Mouse (Mus musculus) olfactory bulb, adult 2 months (tissue): ENCODE results near the gene Lama5. TPM values are rescaled to one million over a fixed set of nuclear protein-coding genes. Genes with fewer than 3 reads are reported as not detected.

Experiments
- H3K27ac ChIP-seq: fragments of 200-500 bp; 2 replicates; pipeline ENCODE4 v1.5.1; 2012; ENCODE audit warnings: low read depth, low read length; ENCODE audit not compliant: insufficient read depth
- H3K4me1 ChIP-seq: fragments of 200-500 bp; 2 replicates; pipeline ENCODE4 v1.6.1; 2012; ENCODE audit warnings: low read length; ENCODE audit not compliant: control insufficient read depth, insufficient read depth
- H3K4me3 ChIP-seq: fragments of 200-500 bp; 2 replicates; pipeline ENCODE4 v1.5.1; 2012; ENCODE audit warnings: mild to moderate bottlenecking, low read depth, low read length, moderate library complexity; ENCODE audit not compliant: insufficient read depth
- CTCF ChIP-seq: fragments of 200-500 bp; IDR thresholded peaks from 2 replicates; pipeline ENCODE4 v1.5.1; 2012; ENCODE audit warnings: low read depth, mild to moderate bottlenecking, low read length, moderate library complexity; ENCODE audit not compliant: insufficient read depth
- POLR2A ChIP-seq: fragments of 200-500 bp; IDR thresholded peaks from 2 replicates; pipeline ENCODE4 v1.6.1; 2012; ENCODE audit warnings: mild to moderate bottlenecking, low read depth, low read length, moderate library complexity; ENCODE audit not compliant: insufficient read depth
- WGBS: fragments of 180-500 bp; shearing (Covaris S2); methylation state at CpG from one replicate; pipeline ENCODE4 v1.1.7; 2018; 5-methylcytosine and 5-hydroxymethylcytosine counted together
- polyA plus RNA-seq: library from polyadenylated mRNA; stranded (reverse); fragments of >200 nt; gene quantifications from 2 replicates; pipeline ENCODE4 v1.2.4, GENCODE M21; 2012; ENCODE audit warnings: low replicate concordance; ENCODE audit not compliant: missing spikeins, insufficient read depth, insufficient read length

The Lama5 gene
- polyA plus RNA-seq, 1 experiment = not detected

DNA sequence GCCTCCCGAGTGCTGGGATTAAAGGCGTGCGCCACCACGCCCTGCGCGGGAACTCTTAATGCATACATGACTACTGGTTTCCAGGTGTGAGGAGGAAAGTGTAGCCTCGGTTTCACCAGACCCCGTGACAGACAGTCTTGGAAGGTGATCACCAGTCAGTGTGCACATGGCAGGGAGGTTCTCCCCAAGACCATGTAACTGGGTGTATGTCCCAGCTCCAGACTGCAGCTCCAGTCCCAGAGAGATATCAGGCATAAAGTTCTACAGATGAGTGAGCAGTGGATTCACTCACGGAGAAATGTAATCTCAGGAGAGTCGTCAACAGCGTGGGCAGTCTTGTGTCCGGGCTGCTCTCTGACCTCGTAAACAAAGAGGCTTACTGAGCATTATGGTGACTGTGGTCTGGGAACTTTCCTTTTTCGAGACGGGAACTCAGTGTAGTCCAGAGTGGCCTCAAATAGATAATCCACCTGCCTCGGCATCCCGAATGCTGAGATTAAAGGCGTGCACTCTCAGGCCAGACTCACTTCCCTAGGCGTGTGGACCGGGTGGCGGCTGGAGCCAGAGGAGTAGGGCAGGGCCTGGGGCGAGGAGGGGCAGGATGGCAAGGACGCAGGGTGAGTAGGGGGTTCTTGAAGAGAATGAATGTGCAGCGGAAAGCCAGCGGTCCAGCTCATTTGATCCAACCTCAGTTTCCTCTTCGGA is 30.8 kb upstream of the Lama5 start:
- Histone ChIP-seq H3K27ac (peak overlapping the region; percentile 40), H3K4me3 (peak overlapping the region; percentile 69), H3K4me1 (peaks cover 6% of the 10 kb centered on the region; the same call in 1 of the 2 replicates)
- 25% methylated on average over 26 of the region's 26 CpGs for WGBS
- no peak for TF ChIP-seq POLR2A
- TF ChIP-seq CTCF = no peak

DNA sequence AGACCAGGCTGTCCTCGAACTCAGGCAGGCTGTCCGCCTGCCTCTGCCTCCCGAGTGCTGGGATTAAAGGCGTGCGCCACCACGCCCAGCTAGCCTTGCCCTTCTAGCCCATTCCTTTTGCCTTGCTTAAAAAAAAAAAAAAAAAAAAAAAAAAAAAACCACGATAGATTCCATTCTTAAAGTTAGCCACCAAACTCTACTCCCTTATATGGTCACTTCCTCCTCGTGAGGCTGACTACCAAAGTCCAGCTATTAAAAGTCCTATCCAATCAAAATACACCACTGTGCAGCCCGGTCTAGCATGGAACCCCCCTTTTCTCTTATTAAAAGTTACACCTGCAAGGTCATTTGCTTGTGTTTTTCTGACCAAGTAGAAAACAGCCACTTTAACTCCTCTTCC is 30.0 kb upstream of the Lama5 start:
- H3K4me3 ChIP-seq = no peak overlapping the region
- TF ChIP-seq CTCF (no peak), POLR2A (no peak)
- 85% methylated on average over 9 of the region's 9 CpGs for WGBS

DNA sequence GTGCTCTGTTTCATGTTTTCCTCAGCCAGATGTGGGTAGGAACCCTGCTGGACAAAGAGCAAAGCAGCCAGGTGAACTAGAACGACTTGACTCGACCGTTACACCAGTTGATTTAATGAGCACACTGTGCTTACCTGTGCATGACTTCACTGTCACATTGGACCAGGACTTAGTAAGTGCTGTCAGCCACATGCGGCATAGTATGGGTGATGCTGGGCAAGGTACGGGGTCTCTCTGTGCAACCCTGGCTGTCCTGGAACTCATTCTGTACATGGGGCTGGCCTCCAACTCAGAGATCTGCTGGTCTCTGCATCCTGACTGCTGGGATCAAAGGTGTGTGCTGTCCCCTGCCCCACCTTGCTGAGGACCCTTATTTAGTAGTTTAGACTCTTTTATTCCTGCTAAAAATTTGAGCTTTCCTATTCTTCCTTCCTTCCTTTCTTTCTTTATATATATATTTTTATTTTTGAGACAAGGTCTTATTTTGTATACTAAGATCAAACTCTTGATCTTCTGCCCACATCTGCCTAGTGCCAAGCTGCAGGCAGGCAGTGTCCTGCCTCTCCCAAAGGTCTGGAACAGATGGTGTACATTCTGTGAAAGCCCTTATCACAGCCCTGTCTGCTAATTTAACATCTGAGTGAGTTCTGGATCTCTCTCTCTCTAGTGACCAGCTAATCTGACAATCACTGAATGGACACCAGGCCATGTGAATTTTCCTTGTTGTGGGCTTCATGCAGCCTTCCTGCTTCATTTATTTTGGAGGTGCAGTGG is 29.0 kb upstream of the Lama5 start:
- no peak for TF ChIP-seq POLR2A
- TF ChIP-seq CTCF = no peak
- no peak overlapping the region for H3K27ac ChIP-seq
- 96% methylated on average over 5 of the region's 5 CpGs for WGBS

More for the DNA sequence above, 30.0 kb upstream of the Lama5 start:
- Histone ChIP-seq H3K27ac (no peak overlapping the region), H3K4me1 (peaks cover 10% of the 10 kb centered on the region)

DNA sequence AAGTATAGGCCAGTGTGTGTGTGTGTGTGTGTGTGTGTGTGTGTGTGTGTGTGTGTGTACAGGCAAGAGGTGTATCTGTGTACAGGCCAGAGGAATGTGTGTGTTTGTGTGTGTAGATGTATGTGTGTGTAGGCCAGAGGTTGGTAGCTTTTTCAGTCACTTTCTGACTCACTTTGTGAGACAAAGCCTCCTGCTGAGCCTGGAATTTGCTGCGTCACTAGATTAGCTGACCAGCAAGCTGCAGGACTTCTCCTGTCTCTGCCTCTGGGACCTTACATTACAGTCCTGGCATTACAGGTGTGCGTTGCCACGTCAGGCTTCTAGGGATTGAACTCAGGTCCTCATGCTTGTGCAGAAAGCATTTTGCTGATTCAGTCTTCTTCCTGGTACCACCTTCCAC is 26.2 kb upstream of the Lama5 start:
- WGBS = 39% methylated on average over 3 of the region's 3 CpGs
- H3K4me1 ChIP-seq = peaks cover 15% of the 10 kb centered on the region
- no peak overlapping the region for H3K27ac ChIP-seq
- TF ChIP-seq CTCF (no peak), POLR2A (no peak)
- H3K4me3 ChIP-seq = no peak overlapping the region

More for the DNA sequence above, 29.0 kb upstream of the Lama5 start:
- peaks cover 10% of the 10 kb centered on the region for H3K4me1 ChIP-seq
- H3K4me3 ChIP-seq = no peak overlapping the region

DNA sequence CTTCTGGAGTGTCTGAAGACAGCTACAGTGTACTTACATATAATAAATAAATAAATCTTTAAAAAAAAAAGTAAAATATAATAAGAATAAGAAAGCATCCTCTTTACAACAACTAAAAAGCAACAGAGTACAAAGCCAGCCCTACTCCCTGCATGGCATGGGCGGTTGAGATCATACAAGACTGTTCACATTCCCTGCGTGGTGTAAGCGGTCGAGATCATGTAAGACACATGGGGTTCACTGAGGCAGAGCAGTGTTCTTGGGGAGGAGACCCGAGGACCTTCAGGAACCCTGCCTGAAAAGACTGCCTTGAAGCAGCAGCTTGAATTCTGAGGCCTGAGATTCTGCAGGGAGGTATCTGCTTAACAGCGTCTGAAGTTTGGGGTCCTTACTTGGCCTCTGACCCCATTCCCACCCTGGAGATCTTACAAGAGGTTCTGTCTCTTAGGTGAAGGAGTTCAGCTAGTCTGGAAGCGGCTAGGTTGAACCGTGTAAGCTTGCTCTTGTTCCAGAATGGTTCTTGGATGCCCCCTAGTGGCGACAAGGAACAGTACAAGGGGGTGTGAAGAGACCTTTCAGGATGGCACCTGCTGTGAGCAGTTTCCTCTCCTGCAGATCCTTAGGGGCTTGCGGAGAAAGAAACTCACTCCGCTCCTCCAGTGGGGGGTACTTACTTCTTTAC is 25.4 kb upstream of the Lama5 start:
- WGBS = 22% methylated on average over 11 of the region's 11 CpGs
- H3K4me1 ChIP-seq = peaks cover 9% of the 10 kb centered on the region
- H3K27ac ChIP-seq = no peak overlapping the region
- TF ChIP-seq POLR2A = no peak
- peak; percentile 44 for TF ChIP-seq CTCF
- H3K4me3 ChIP-seq = no peak overlapping the region

DNA sequence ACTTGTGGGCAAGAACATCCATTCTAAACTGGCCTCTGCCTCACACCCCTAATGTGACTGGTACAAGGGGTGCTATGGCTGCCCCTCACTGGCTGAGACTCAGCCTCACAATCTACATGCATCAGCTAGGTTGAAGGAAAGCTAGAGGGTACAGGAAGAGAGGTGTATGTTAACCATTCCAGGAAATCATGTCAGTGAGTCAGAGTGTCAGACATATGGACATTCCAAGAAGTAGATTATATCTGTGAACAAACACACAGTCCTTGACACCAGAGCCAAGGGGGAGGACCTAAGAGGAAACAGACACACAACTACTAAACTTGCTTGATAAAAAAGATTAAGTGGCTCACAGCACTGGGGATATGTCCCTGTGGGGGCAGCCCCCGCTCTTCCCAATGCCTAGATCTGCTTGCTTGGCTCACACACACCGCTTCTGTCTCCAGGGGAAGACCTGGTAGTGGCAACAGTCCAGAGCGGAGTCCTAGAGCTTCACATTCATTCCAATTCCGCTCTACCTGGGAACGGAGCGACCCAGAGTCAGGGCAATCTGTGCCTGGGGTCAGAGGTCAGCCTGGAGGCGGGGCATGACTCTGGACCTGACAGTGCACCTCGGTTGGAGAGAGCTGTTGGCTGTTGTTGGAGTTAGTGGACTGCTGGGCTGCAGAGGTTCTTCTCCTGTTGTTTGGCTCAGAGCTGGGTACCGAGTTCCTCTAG is 23.4 kb upstream of the Lama5 start:
- no peak overlapping the region for H3K4me3 ChIP-seq
- no peak overlapping the region for H3K27ac ChIP-seq
- 74% methylated on average over 9 of the region's 9 CpGs for WGBS
- TF ChIP-seq POLR2A = no peak
- TF ChIP-seq CTCF = no peak
- peaks cover 8% of the 10 kb centered on the region for H3K4me1 ChIP-seq

DNA sequence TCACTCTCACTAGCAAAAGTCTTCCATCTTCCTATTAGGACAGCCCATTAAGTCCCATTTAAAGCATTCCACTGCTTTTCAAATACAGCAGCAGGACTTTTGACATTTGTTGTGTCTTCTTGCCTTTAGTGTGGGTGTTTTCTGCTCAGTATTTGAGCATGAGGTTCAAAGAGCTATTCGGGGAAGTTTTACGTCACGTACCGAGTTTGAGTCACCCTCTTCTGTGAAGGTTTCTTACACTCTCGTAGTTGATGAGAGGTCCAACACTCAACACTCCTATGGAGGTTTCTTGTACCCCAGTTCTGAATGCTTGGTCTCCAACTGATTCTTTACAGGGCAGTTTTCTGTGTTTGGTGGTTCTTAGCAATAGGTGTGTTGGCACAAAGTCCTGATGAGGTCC is 22.3 kb upstream of the Lama5 start:
- Histone ChIP-seq H3K4me3 (no peak overlapping the region), H3K27ac (no peak overlapping the region), H3K4me1 (peaks cover 8% of the 10 kb centered on the region)
- WGBS = 60% methylated on average over 5 of the region's 5 CpGs
- no peak for TF ChIP-seq POLR2A
- TF ChIP-seq CTCF = no peak

DNA sequence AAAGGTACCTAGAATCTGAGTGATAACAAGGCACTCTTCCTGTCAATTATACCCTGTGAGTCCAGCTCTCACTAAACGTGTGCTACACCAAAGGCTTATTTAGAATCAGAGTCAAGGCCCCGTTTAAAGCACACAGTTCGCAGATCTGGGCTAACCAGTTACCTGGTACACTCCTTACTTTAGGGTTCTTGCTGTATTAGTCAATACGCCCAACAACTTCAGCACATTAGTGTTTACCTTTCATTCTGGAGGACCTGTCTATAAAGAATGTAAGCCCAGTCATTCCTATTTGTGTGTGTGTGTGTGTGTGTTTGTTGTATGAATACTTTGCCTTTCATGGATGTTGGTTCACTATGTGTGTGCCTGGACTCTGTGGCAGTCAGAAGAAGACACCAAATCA is 17.4 kb upstream of the Lama5 start:
- no peak overlapping the region for H3K27ac ChIP-seq
- no peak overlapping the region for H3K4me3 ChIP-seq
- no peak for TF ChIP-seq CTCF
- 0 out of 2 replicates have a peak, but pooled peaks cover under 1% of the 10 kb centered on the region for H3K4me1 ChIP-seq
- 91% methylated on average over 4 of the region's 4 CpGs for WGBS
